Mouse (Mus musculus) midbrain, postnatal 0 days (tissue): ENCODE results near the gene Gpnmb. TPM values are rescaled to one million over a fixed set of nuclear protein-coding genes. Genes with fewer than 3 reads are reported as not detected.

ENCODE experiments used
- ATAC-seq: fragments of 200-750 bp; cut with Nextera tagmentation; 2 replicates; pipeline ENCODE4 v1.8.0; 2017; ENCODE audit warnings: moderate number of reproducible peaks, mild to moderate bottlenecking, moderate TSS enrichment, moderate library complexity; ENCODE audit not compliant: low FRiP score
- DNase-seq: peaks from one replicate; pipeline ENCODE4 v3.0.0-alpha.2; 2015; ENCODE audit warnings: low spot score
- H3K27ac ChIP-seq: fragments of 300-500 bp; sonication (generic); 2 replicates; pipeline ENCODE4 v1.5.1; 2014; ENCODE audit warnings: low read depth, mild to moderate bottlenecking, low read length, mixed read lengths
- H3K27me3 ChIP-seq: fragments of 300-500 bp; sonication (generic); 2 replicates; pipeline ENCODE4 v1.6.1; 2014; ENCODE audit warnings: low read length, control low read depth, mixed read lengths; ENCODE audit not compliant: insufficient read depth
- H3K36me3 ChIP-seq: fragments of 300-500 bp; sonication (generic); 2 replicates; pipeline ENCODE4 v1.6.1; 2014; ENCODE audit warnings: low read length, control low read depth, mixed read lengths; ENCODE audit not compliant: insufficient read depth
- H3K4me1 ChIP-seq: fragments of 300-500 bp; sonication (generic); 2 replicates; pipeline ENCODE4 v1.6.1; 2014; ENCODE audit warnings: mild to moderate bottlenecking, control low read depth, antibody characterized with exemption, low read length, mixed read lengths; ENCODE audit not compliant: insufficient read depth
- H3K4me2 ChIP-seq: fragments of 300-500 bp; sonication (generic); 2 replicates; pipeline ENCODE4 v1.6.1; 2014; ENCODE audit warnings: low read depth, mild to moderate bottlenecking, low read length, mixed read lengths; ENCODE audit not compliant: poor library complexity, severe bottlenecking
- H3K4me3 ChIP-seq: fragments of 300-500 bp; sonication (generic); 2 replicates; pipeline ENCODE4 v1.5.1; 2014; ENCODE audit warnings: low read depth, mild to moderate bottlenecking, low read length, moderate library complexity
- H3K9ac ChIP-seq: fragments of 300-500 bp; sonication (generic); replicated peaks from 2 replicates; pipeline ENCODE4 v1.6.1; 2014; ENCODE audit warnings: mild to moderate bottlenecking, low read length, moderate library complexity, mixed read lengths; ENCODE audit not compliant: poor library complexity, severe bottlenecking
- H3K9me3 ChIP-seq: fragments of 300-500 bp; sonication (generic); 2 replicates; pipeline ENCODE4 v1.6.1; 2016; ENCODE audit warnings: low read length, control low read depth
- CTCF ChIP-seq: IDR thresholded peaks from 2 replicates; pipeline ENCODE4 v1.5.1; 2016; ENCODE audit warnings: antibody characterized with exemption, mild to moderate bottlenecking
- WGBS: fragments of 180-500 bp; shearing (Covaris S2); extraction: QIAGEN DNeasy Blood & Tissue Kit; methylation state at CpG from one replicate; pipeline ENCODE4 v1.1.7; 2014; 5-methylcytosine and 5-hydroxymethylcytosine counted together
- polyA plus RNA-seq: library from polyadenylated mRNA; unstranded; fragments of >200 nt; fragmentation: Nextera tagmentation; extraction: Ambion mirVana; gene quantifications from 2 replicates; pipeline ENCODE4 v1.2.1, GENCODE M21; 2015
- total RNA-seq: library from RNA; depleted of rRNA; stranded (reverse); fragments of >200 nt; gene quantifications from 2 replicates; pipeline ENCODE4 v1.2.3, GENCODE M21; 2014

The Gpnmb gene
- total and polyA plus RNA-seq, 2 experiments from 2014 or later, result 0.77 to 1.5 TPM

DNA sequence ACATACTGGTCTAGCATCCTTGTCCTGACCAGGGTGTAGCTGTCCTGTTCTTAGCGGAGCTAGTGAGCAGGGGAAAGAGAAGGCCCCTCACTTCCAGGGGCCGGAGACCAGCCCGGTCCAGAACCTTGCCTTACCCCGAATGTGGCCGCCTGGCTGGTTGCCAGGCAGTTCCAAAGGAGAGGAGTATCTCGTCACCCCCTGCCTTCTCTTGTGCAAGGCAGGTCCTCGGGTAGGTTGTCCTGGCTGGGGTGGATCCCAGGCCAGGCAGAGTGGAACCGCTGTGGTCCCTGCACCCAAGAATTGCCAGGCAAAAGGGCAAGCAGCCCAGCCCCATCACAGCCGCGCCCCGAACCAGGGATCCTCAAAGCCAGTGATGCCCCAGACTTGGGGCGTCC lies 919 bp downstream of the Gpnmb start:
- no peak overlapping the region for H3K4me2 ChIP-seq
- TF ChIP-seq CTCF, result no peak
- no peak overlapping the region for H3K9ac ChIP-seq
- DNase-seq, result no peak
- no peak for ATAC-seq
- no peaks in the 10 kb centered on the region for H3K36me3 ChIP-seq
- H3K4me1 ChIP-seq, result no peaks in the 10 kb centered on the region; the same call in 1 of the 2 replicates
- no peak overlapping the region for H3K4me3 ChIP-seq
- peaks cover 6% of the 10 kb centered on the region; the same call in 1 of the 2 replicates for H3K27me3 ChIP-seq
- H3K9me3 ChIP-seq, result no peaks in the 10 kb centered on the region
- 69% methylated on average over 12 of the region's 12 CpGs for WGBS
- H3K27ac ChIP-seq, result no peak overlapping the region

DNA sequence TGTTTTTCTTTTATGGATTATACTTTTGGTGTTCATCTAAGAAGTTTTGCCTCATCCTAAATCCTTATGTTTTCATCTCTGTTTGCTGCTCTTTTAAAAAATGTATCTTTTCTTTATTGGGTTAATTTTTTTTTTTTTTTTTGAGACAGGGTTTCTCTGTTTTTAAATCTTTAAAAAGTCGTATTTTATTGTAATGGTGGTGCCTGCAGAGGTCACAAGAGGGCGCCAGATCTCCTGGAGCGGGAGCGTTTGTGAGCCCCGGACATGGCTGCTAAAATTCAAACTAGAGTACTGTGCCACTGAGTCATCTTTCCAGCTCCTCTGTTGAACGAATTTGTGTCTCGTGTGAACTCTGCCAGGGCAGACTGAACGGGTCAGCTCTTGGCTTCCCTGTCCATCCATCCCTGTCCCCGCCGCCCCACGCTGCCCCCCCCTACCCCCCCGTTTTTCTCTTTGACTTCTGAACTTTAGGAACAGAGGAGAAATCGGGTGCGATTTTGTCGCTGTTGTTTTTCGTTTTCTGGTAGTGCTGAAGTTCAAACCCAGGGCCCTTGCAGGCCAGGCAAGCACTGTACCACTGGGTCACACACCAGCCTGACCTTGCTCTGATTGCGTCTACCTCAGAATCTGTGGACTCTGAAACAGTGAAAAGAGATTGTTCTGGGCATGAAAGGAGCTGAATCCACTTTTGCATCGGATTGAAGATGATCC lies 3.3 kb downstream of the Gpnmb start:
- no peak overlapping the region for H3K27ac ChIP-seq
- H3K9ac ChIP-seq, result no peak overlapping the region
- WGBS, result 8% methylated on average over 18 of the region's 18 CpGs
- no peaks in the 10 kb centered on the region for H3K9me3 ChIP-seq
- peak; percentile 81 for TF ChIP-seq CTCF
- H3K27me3 ChIP-seq, result peaks cover 6% of the 10 kb centered on the region; the same call in 1 of the 2 replicates
- peak overlapping the region; percentile 47 for H3K4me2 ChIP-seq
- peak overlapping the region; percentile 18; the same call in 1 of the 2 replicates for H3K4me3 ChIP-seq
- no peaks in the 10 kb centered on the region for H3K36me3 ChIP-seq
- ATAC-seq (no peak), DNase-seq (peak; percentile 66)
- H3K4me1 ChIP-seq, result no peaks in the 10 kb centered on the region

DNA sequence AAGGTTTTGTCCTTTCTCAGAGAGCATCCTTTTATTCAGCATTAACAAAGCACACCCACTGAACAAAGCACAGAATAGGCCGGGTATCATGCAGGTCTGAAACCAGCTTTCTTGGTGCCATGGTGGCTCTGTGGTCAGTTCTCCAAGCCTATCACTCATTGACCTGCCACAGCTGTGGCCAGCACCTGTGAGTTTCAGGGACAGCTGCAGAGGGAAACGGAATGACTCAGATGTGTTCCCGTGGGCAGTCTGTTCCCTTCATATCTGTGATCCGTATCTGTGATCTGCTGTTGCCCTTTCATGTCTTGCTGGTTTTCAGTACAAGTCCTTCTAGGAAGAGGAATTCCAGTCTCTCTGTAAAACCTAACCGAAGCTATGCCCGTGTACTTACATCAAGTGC lies 10.2 kb downstream of the Gpnmb start:
- Histone ChIP-seq H3K36me3 (no peaks in the 10 kb centered on the region), H3K9me3 (no peaks in the 10 kb centered on the region), H3K4me1 (no peaks in the 10 kb centered on the region), H3K9ac (no peak overlapping the region), H3K27me3 (no peaks in the 10 kb centered on the region), H3K4me2 (no peak overlapping the region), H3K27ac (no peak overlapping the region), H3K4me3 (no peak overlapping the region)
- WGBS, result 55% methylated on average over 6 of the region's 6 CpGs
- DNase-seq (no peak), ATAC-seq (no peak)
- TF ChIP-seq CTCF, result no peak

DNA sequence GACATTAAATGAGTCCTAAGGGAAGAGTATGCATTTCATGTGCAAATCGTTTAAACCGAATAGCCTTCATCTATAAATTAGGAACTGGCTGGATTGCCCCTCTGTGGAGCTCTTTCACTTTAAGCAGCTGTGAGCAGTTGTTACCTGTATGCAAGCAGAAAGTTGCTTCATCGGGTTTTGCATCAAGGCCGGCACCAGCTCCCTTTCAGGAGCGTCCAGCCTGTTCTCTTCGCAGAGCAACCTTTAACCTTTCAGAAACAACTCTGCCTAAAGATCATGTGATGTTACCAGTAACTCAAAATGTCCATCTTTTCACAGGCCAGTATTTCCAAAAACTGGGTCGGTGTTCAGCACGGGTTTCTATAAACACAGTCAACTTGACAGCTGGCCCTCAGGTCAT lies 10.6 kb downstream of the Gpnmb start:
- 85% methylated on average over 8 of the region's 8 CpGs for WGBS
- Histone ChIP-seq H3K4me3 (no peak overlapping the region), H3K36me3 (no peaks in the 10 kb centered on the region), H3K9ac (no peak overlapping the region), H3K9me3 (no peaks in the 10 kb centered on the region), H3K4me1 (no peaks in the 10 kb centered on the region), H3K27me3 (0 out of 2 replicates have a peak, but pooled peaks cover 1% of the 10 kb centered on the region), H3K27ac (no peak overlapping the region), H3K4me2 (no peak overlapping the region)
- ATAC-seq (no peak), DNase-seq (no peak)
- no peak for TF ChIP-seq CTCF

DNA sequence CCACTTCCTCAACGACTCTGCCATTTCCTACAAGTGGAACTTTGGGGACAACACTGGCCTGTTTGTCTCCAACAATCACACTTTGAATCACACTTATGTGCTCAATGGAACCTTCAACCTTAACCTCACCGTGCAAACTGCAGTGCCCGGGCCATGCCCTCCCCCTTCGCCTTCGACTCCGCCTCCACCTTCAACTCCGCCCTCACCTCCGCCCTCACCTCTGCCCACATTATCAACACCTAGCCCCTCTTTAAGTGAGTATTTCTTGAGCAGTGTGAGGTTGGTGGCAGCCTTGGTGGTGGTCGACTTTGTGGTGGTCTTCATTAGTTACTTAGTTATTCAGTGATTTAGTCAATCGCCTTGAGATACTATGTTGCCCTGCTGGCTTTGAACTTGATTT lies 11.5 kb downstream of the Gpnmb start:
- Histone ChIP-seq H3K27ac (no peak overlapping the region), H3K36me3 (no peaks in the 10 kb centered on the region), H3K9me3 (no peaks in the 10 kb centered on the region), H3K4me1 (no peaks in the 10 kb centered on the region), H3K27me3 (0 out of 2 replicates have a peak, but pooled peaks cover 4% of the 10 kb centered on the region), H3K4me3 (no peak overlapping the region), H3K9ac (no peak overlapping the region), H3K4me2 (no peak overlapping the region)
- no peak for DNase-seq
- WGBS, result 88% methylated on average over 10 of the region's 10 CpGs
- ATAC-seq, result no peak
- no peak for TF ChIP-seq CTCF

DNA sequence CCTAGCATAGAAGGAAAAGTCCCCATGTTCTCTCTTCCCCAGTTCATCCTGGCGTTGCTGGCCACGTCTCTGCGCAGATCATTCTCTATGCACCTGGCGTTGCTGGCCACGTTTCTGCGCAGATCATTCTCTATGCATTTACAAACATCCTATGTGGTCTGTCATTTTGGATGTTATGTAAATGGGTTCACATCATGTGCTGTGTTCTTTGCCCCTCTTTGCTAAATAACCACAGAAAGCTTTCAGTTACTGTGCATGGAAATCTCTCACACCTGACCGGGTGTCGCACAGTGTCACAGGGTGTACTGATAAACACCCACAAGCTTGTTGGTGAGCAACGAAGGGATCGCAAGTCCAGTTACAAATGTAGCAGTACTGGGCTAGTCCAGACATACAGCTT lies 12.0 kb downstream of the Gpnmb start:
- Histone ChIP-seq H3K27me3 (0 out of 2 replicates have a peak, but pooled peaks cover 4% of the 10 kb centered on the region), H3K4me1 (no peaks in the 10 kb centered on the region), H3K9me3 (no peaks in the 10 kb centered on the region), H3K4me3 (no peak overlapping the region), H3K27ac (no peak overlapping the region), H3K36me3 (no peaks in the 10 kb centered on the region), H3K9ac (no peak overlapping the region), H3K4me2 (no peak overlapping the region)
- no peak for TF ChIP-seq CTCF
- DNase-seq (no peak), ATAC-seq (no peak)
- 91% methylated on average over 10 of the region's 10 CpGs for WGBS
